23 mouse cellular contexts compared by ENCODE assay signal in the genomic region with DNA sequence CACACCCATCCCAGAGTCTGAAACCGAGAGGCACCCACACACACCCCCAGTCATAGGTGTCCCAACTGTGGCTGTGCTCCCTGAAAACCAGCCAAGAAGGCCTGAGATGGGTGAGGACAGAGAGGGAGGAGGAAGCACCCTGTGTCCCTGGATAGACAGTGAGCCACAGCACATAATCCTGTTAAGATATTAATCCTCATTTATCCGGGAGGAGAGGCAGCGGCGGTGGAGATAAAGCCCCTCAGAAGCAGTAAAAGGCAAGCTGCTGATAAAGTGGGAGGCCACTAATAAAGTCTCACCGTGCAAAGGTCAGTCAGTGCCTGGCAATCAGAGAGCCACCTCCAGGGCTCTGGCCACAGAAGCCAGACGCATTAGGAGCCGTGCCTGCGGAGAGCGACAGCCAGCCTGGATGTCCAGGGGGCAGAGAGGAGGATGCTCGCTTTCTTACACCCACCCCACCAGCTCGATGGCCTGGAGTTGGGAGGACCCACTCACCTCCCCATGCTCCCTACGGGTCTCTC. TPM values are rescaled to one million over a fixed set of nuclear protein-coding genes. Genes with fewer than 3 reads are reported as not detected.
DNase-seq lines count a peak whose midpoint lies in the region; ATAC-seq and TF ChIP-seq lines count a peak whose summit lies in the region.
"Had no signal": no experiment of that assay in that cellular context is flagged by ENCODE, and none has a peak within 500 bp of the region (broad histone marks: within the 10 kb centered on the region; RNA-seq: fewer than 3 reads in every experiment).

No protein-coding gene starts in this region.

- H3K9me3 ChIP-seq in midbrain, embryonic 10.5 days (replicated peaks) = no peaks in the 10 kb centered on the region
- H3K9me3 ChIP-seq in midbrain, embryonic 11.5 days (ENCODE audit: control insufficient read depth, low read length) = no peaks in the 10 kb centered on the region
- no peaks in the 10 kb centered on the region for H3K9me3 ChIP-seq in intestine, embryonic 15.5 days
- no peaks in the 10 kb centered on the region for H3K9me3 ChIP-seq in embryonic facial prominence, embryonic 10.5 days
- H3K9me3 ChIP-seq: embryonic facial prominence, embryonic 15.5 days; forebrain, embryonic 10.5 days; heart, embryonic 13.5 days; hindbrain, embryonic 12.5 days had no signal

- 0 out of 2 replicates have a peak overlapping the region, but pooled peaks have one; percentile 38 for H3K27ac ChIP-seq in midbrain, embryonic 10.5 days (replicated peaks)
- no peak overlapping the region for H3K27ac ChIP-seq in midbrain, embryonic 11.5 days (ENCODE audit: low read depth, low read length)
- peak overlapping the region; percentile 75 for H3K27ac ChIP-seq in intestine, embryonic 15.5 days
- H3K27ac ChIP-seq in small intestine, adult 2 months (ENCODE audit: insufficient read depth, low read depth, low read length) = peak overlapping the region; percentile 94
- H3K27ac ChIP-seq in embryonic facial prominence, embryonic 10.5 days (replicated peaks) = no peak overlapping the region
- H3K27ac ChIP-seq: embryonic facial prominence, embryonic 15.5 days; forebrain, embryonic 10.5 days; gastrocnemius, adult 2 months; heart, embryonic 13.5 days; hindbrain, embryonic 12.5 days had no signal

- no peaks in the 10 kb centered on the region for H3K36me3 ChIP-seq in midbrain, embryonic 10.5 days
- no peaks in the 10 kb centered on the region for H3K36me3 ChIP-seq in midbrain, embryonic 11.5 days (ENCODE audit: control insufficient read depth, insufficient read depth, low read length)
- H3K36me3 ChIP-seq in intestine, embryonic 15.5 days = no peaks in the 10 kb centered on the region
- no peaks in the 10 kb centered on the region for H3K36me3 ChIP-seq in small intestine, adult 2 months (ENCODE audit: control insufficient read depth, insufficient read depth, low read length)
- no peaks in the 10 kb centered on the region for H3K36me3 ChIP-seq in embryonic facial prominence, embryonic 10.5 days (replicated peaks)
- H3K36me3 ChIP-seq: embryonic facial prominence, embryonic 15.5 days; forebrain, embryonic 10.5 days; heart, embryonic 13.5 days; hindbrain, embryonic 12.5 days had no signal

- ATAC-seq in midbrain, embryonic 11.5 days (ENCODE audit: low FRiP score) = no peak
- ATAC-seq in intestine, embryonic 15.5 days = peak; percentile 74
- ATAC-seq: forebrain, embryonic 14.5 days; hindbrain, embryonic 16.5 days had no signal

- whole genome bisulfite sequencing in midbrain, embryonic 10.5 days = 39% methylated on average over 12 of the region's 12 CpGs
- WGBS in midbrain, embryonic 11.5 days = 34% methylated on average over 12 of the region's 12 CpGs
- 39% methylated on average over 12 of the region's 12 CpGs for WGBS in intestine, embryonic 15.5 days
- 32% methylated on average over 12 of the region's 12 CpGs for WGBS in small intestine, adult 2 months
- 53% methylated on average over 12 of the region's 12 CpGs for WGBS in embryonic facial prominence, embryonic 10.5 days

- H3K4me3 ChIP-seq in midbrain, embryonic 10.5 days = no peak overlapping the region
- H3K4me3 ChIP-seq in midbrain, embryonic 11.5 days (ENCODE audit: low read depth, low read length) = no peak overlapping the region
- H3K4me3 ChIP-seq in intestine, embryonic 15.5 days (replicated peaks) = no peak overlapping the region
- peak overlapping the region; percentile 32 for H3K4me3 ChIP-seq in small intestine, adult 2 months (ENCODE audit: low read depth, low read length)
- H3K4me3 ChIP-seq in embryonic facial prominence, embryonic 10.5 days = no peak overlapping the region
- H3K4me3 ChIP-seq: embryonic facial prominence, embryonic 15.5 days; erythroblast, embryonic 14.5 days; forebrain, embryonic 10.5 days; gastrocnemius, adult 2 months; heart, embryonic 13.5 days; hindbrain, embryonic 12.5 days had no signal

- peaks cover 21% of the 10 kb centered on the region for H3K4me1 ChIP-seq in midbrain, embryonic 10.5 days
- H3K4me1 ChIP-seq in midbrain, embryonic 11.5 days (ENCODE audit: control insufficient read depth, insufficient read depth, low read length) = peaks cover 3% of the 10 kb centered on the region; the same call in 1 of the 2 replicates
- H3K4me1 ChIP-seq in intestine, embryonic 15.5 days (replicated peaks) = peaks cover 4% of the 10 kb centered on the region; the same call in 1 of the 2 replicates
- peaks cover 52% of the 10 kb centered on the region for H3K4me1 ChIP-seq in small intestine, adult 2 months (ENCODE audit: control insufficient read depth, insufficient read depth, insufficient read length, low read length)
- H3K4me1 ChIP-seq in embryonic facial prominence, embryonic 10.5 days = peaks cover 7% of the 10 kb centered on the region; the same call in 1 of the 2 replicates
- H3K4me1 ChIP-seq: embryonic facial prominence, embryonic 15.5 days had no signal

- H3K9ac ChIP-seq in midbrain, embryonic 11.5 days (ENCODE audit: low read length) = no peak overlapping the region
- 0 out of 2 replicates have a peak overlapping the region, but pooled peaks have one; percentile 10 for H3K9ac ChIP-seq in intestine, embryonic 15.5 days
- H3K9ac ChIP-seq: embryonic facial prominence, embryonic 15.5 days; heart, embryonic 13.5 days; hindbrain, embryonic 12.5 days had no signal

- TF ChIP-seq POLR2A in small intestine, adult 2 months (IDR thresholded peaks at IDR 0.05; ENCODE audit: low read depth, low read length) = 0 out of 2 replicates have a peak, but pooled peaks have one; percentile 44

- H3K4me2 ChIP-seq in midbrain, embryonic 11.5 days = no peak overlapping the region
- H3K4me2 ChIP-seq in intestine, embryonic 15.5 days (replicated peaks) = peak overlapping the region; percentile 24
- H3K4me2 ChIP-seq: embryonic facial prominence, embryonic 15.5 days; heart, embryonic 13.5 days; hindbrain, embryonic 12.5 days had no signal

- no peak for DNase-seq in midbrain, embryonic 10.5 days (ENCODE audit: low spot score)
- DNase-seq in midbrain, embryonic 11.5 days (ENCODE audit: low spot score, missing footprints) = no peak
- DNase-seq in retina, postnatal 1 day = peak; percentile 77
- no peak for DNase-seq in retina, embryonic 14.5 days (ENCODE audit: low spot score)
- DNase-seq in embryonic facial prominence, embryonic 10.5 days (ENCODE audit: low spot score) = no peak
- DNase-seq: adrenal gland, adult 8-10 months; cerebellum, adult 11-12 months; cerebellum, adult 9-11 months; cerebellum, postnatal 36 days; gastrocnemius, adult 2 months; gastrocnemius, postnatal 25 days; heart, postnatal 4 days had no signal

- H3K27me3 ChIP-seq in midbrain, embryonic 10.5 days (ENCODE audit: low read depth, poor library complexity, severe bottlenecking) = peaks cover 28% of the 10 kb centered on the region
- H3K27me3 ChIP-seq in midbrain, embryonic 11.5 days (ENCODE audit: control insufficient read depth, insufficient read depth, low read length) = no peaks in the 10 kb centered on the region
- H3K27me3 ChIP-seq in intestine, embryonic 15.5 days (replicated peaks) = peaks cover 4% of the 10 kb centered on the region; the same call in 1 of the 2 replicates
- no peaks in the 10 kb centered on the region for H3K27me3 ChIP-seq in small intestine, adult 2 months (ENCODE audit: control insufficient read depth, insufficient read depth, low read length)
- peaks cover 29% of the 10 kb centered on the region for H3K27me3 ChIP-seq in embryonic facial prominence, embryonic 10.5 days (replicated peaks; ENCODE audit: low read depth, poor library complexity, severe bottlenecking)

- TF ChIP-seq CTCF in small intestine, adult 2 months (IDR thresholded peaks at IDR 0.05; ENCODE audit: extremely low read depth, insufficient read length, insufficient replicate concordance, low read depth, low read length) = no peak

RNA-seq across cellular contexts. Expression of gene Enpp7, which starts 5.3 kb away (rescaled TPM):
- polyA plus RNA-seq in midbrain, embryonic 10.5 days (2016; fragmentation: Nextera tagmentation; extraction: Ambion mirVana) = not detected in 2 replicates
- polyA plus RNA-seq in midbrain, embryonic 11.5 days (2014; fragmentation: Nextera tagmentation; extraction: Ambion mirVana) = not detected in 2 replicates
- polyA plus RNA-seq in intestine, embryonic 15.5 days (2015; fragmentation: Nextera tagmentation; extraction: Ambion mirVana) = 0.09 and 0.25 TPM in 2 replicates
- 10.8 and 2,214 TPM in 2 replicates for polyA plus RNA-seq in small intestine, adult 2 months (2012; rRNA removed)
- polyA plus RNA-seq in embryonic facial prominence, embryonic 10.5 days (2016; fragmentation: Nextera tagmentation; extraction: Ambion mirVana) = not detected in 2 replicates
- polyA plus RNA-seq: embryonic facial prominence, embryonic 11.5 days; embryonic facial prominence, embryonic 15.5 days; erythroblast, embryonic 14.5 days; forebrain, embryonic 10.5 days; forebrain, embryonic 14.5 days; heart, embryonic 13.5 days; heart, postnatal 0 days; hindbrain, embryonic 12.5 days; hindbrain, embryonic 16.5 days had no signal

RNA-seq across cellular contexts. Expression of gene Cbx2, which starts 40.1 kb away (rescaled TPM):
- polyA plus RNA-seq in midbrain, embryonic 10.5 days (2016; fragmentation: Nextera tagmentation; extraction: Ambion mirVana) = 108 and 110 TPM in 2 replicates
- polyA plus RNA-seq in midbrain, embryonic 11.5 days (2014; fragmentation: Nextera tagmentation; extraction: Ambion mirVana) = 66.7 and 70.5 TPM in 2 replicates
- 24.8 and 27.0 TPM in 2 replicates for polyA plus RNA-seq in intestine, embryonic 15.5 days (2015; fragmentation: Nextera tagmentation; extraction: Ambion mirVana)
- polyA plus RNA-seq in small intestine, adult 2 months (2012; rRNA removed) = 1.6 and 3.1 TPM in 2 replicates
- polyA plus RNA-seq in embryonic facial prominence, embryonic 10.5 days (2016; fragmentation: Nextera tagmentation; extraction: Ambion mirVana) = 150 and 152 TPM in 2 replicates

RNA-seq across cellular contexts. Expression of gene Cbx8, which starts 58.1 kb away (rescaled TPM):
- 13.5 and 15.0 TPM in 2 replicates for polyA plus RNA-seq in midbrain, embryonic 10.5 days (2016; fragmentation: Nextera tagmentation; extraction: Ambion mirVana)
- 11.3 and 11.9 TPM in 2 replicates for polyA plus RNA-seq in midbrain, embryonic 11.5 days (2014; fragmentation: Nextera tagmentation; extraction: Ambion mirVana)
- polyA plus RNA-seq in intestine, embryonic 15.5 days (2015; fragmentation: Nextera tagmentation; extraction: Ambion mirVana) = 7.4 and 7.9 TPM in 2 replicates
- polyA plus RNA-seq in small intestine, adult 2 months (2012; rRNA removed) = 4.4 and 4.7 TPM in 2 replicates
- polyA plus RNA-seq in embryonic facial prominence, embryonic 10.5 days (2016; fragmentation: Nextera tagmentation; extraction: Ambion mirVana) = 11.6 and 12.4 TPM in 2 replicates

Comparison
In these comparisons a context has a peak if more than half of its experiments do, and no peak if none do; other contexts are left out.
1. H3K27ac ChIP-seq: peak in midbrain, embryonic 10.5 days (single experiment), intestine, embryonic 15.5 days (single experiment) and small intestine, adult 2 months (single experiment); none in midbrain, embryonic 11.5 days (single experiment) and embryonic facial prominence, embryonic 10.5 days (single experiment).